Mouse (Mus musculus) small intestine, adult 2 months (tissue): ENCODE data around the gene Elp4.

Source experiments
- CTCF ChIP-seq: fragments of 200-500 bp; IDR thresholded peaks from 2 replicates; pipeline ENCODE4 v1.5.1; 2012; ENCODE audit warnings: low read depth, mild to moderate bottlenecking, control low read depth, inconsistent platforms, low read length, moderate library complexity, mixed read lengths; ENCODE audit not compliant: insufficient replicate concordance, insufficient read length; ENCODE audit errors: extremely low read depth
- POLR2A ChIP-seq: fragments of 200-500 bp; IDR thresholded peaks from 2 replicates; pipeline ENCODE4 v1.6.1; 2012; ENCODE audit warnings: low read depth, mild to moderate bottlenecking, control low read depth, inconsistent platforms, low read length, moderate library complexity

GRCm38 (mm10) chr2:105953862-105954261, 49.5 kb upstream of the Elp4 start:
- TF ChIP-seq POLR2A (no peak), CTCF (no peak)
